In the genomic region with DNA sequence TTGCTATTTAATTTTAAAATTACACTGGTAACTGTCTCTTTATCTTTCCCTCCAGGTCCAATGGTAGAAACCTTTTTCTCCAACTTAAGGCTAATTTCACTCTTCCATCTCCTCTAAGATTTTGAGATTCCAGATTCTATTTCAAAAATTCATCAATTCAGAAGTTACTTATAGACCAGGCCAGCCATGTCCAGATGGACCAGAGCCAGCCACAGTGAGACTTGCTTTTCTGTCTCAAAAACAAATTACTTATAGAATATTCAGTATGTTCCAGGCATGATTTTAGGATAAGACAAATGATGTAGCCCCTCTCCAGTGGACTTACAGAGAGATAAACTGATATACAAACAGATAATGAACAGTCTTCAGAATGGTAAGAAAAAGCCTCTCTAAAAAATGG, we compare ENCODE assay signal across 12 mouse cellular contexts.
"Had no signal": no experiment of that assay in that cellular context is flagged by ENCODE, and none has a peak within 500 bp of the region (broad histone marks: within the 10 kb centered on the region; RNA-seq: fewer than 3 reads in every experiment).

No protein-coding gene starts in this region.

- DNase-seq: left cerebral cortex, postnatal 4 days; liver; liver, embryonic 13.5 days; liver, postnatal 0 days; lung, adult 18-20 months; lung, adult 2 months; lung, embryonic 14.5 days; lung, postnatal 10 days; lung, postnatal 14 days; lung, postnatal 36 days; lung, postnatal 4 days; midbrain, embryonic 14.5 days had no signal
